Mouse (Mus musculus): ENCODE results near the gene Fam189a1. TPM values are rescaled to one million over a fixed set of nuclear protein-coding genes. Genes with fewer than 3 reads are reported as not detected.

The Fam189a1 gene
- polyA plus RNA-seq, 1 experiment, result not detected

GRCm38 (mm10) chr7:64776708-64777489 lies 379.5 kb downstream of the Fam189a1 start:
- Histone ChIP-seq H3K4me3 (ENCODE audit: insufficient read depth, low read length) (no peak overlapping the region), H3K27ac (ENCODE audit: insufficient read depth, low read depth, low read length) (no peak overlapping the region)
- TF ChIP-seq CTCF (IDR thresholded peaks at IDR 0.05; ENCODE audit: low read depth, low read length), result no peak
- no peak for TF ChIP-seq POLR2A (IDR thresholded peaks at IDR 0.05; ENCODE audit: borderline replicate concordance, low read depth, low read length)

GRCm38 (mm10) chr7:64773465-64773864 lies 382.9 kb downstream of the Fam189a1 start:
- H3K27ac ChIP-seq (ENCODE audit: insufficient read depth, low read depth, low read length), result no peak overlapping the region
- no peak for TF ChIP-seq POLR2A (IDR thresholded peaks at IDR 0.05; ENCODE audit: borderline replicate concordance, low read depth, low read length)
- no peak for TF ChIP-seq CTCF (IDR thresholded peaks at IDR 0.05; ENCODE audit: low read depth, low read length)
- no peak overlapping the region for H3K4me3 ChIP-seq (ENCODE audit: insufficient read depth, low read length)
- H3K4me1 ChIP-seq (ENCODE audit: control insufficient read depth, insufficient read depth, low read length), result no peaks in the 10 kb centered on the region

More at GRCm38 (mm10) chr7:64776708-64777489, 379.5 kb downstream of the Fam189a1 start:
- no peaks in the 10 kb centered on the region for H3K4me1 ChIP-seq (ENCODE audit: control insufficient read depth, insufficient read depth, low read length)

DNA sequence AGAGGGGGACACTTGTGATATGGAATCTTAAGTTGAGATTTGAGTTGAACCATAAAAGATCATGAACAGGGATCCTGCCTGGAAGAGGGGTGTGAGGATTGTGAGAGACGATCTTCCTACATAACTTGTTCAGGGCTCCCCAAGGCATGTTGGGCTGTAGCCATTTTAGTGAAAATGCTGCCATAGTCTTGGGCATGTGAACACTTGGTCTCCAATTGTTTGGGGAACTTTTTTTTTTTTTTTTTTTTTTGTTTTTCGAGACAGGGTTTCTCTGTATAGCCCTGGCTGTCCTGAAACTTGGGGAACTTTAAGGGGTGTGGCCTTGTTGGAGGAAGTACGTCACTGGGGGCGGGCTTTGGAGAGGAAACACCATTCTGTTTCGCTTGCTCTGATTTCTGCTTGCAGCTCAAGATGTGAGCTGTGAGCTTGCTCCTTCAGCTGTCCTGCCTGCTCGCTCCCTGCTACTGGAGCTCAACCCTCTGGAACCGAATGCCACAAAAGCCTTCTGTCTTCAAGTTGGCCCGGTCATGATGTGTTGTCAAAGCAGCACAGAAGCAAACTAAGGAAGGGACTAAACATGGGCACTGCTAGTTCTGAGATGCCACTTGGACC lies 385.5 kb downstream of the Fam189a1 start:
- no peaks in the 10 kb centered on the region for H3K4me1 ChIP-seq (ENCODE audit: control insufficient read depth, insufficient read depth, low read length)
- no peak overlapping the region for H3K4me3 ChIP-seq (ENCODE audit: insufficient read depth, low read length)
- no peak for TF ChIP-seq CTCF (IDR thresholded peaks at IDR 0.05; ENCODE audit: low read depth, low read length)
- TF ChIP-seq POLR2A (IDR thresholded peaks at IDR 0.05; ENCODE audit: borderline replicate concordance, low read depth, low read length), result no peak
- H3K27ac ChIP-seq (ENCODE audit: insufficient read depth, low read depth, low read length), result no peak overlapping the region

DNA sequence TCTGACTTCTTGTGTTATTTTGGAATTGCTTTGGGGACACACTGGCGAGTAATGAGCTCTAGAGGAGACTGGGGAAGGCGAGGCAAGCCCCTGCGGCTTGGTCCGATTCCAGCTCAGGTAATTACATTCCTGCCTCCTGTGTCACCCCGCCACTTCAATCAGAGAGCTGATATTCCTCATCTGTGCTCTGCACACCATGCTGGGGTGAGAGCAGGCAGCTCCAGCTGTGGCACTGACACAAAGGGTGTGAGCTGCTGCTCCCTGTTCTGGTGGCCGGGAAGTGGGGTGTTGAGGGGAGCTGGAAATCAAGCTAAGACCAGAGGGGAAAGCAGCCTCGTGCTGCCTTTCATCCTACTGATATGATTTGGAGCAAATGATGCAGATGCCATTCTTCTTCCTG lies 386.6 kb downstream of the Fam189a1 start:
- TF ChIP-seq CTCF (IDR thresholded peaks at IDR 0.05; ENCODE audit: low read depth, low read length), result no peak
- H3K4me1 ChIP-seq (ENCODE audit: control insufficient read depth, insufficient read depth, low read length), result no peaks in the 10 kb centered on the region
- no peak overlapping the region for H3K4me3 ChIP-seq (ENCODE audit: insufficient read depth, low read length)
- no peak overlapping the region for H3K27ac ChIP-seq (ENCODE audit: insufficient read depth, low read depth, low read length)

- TF ChIP-seq CTCF (IDR thresholded peaks at IDR 0.05; ENCODE audit: low read depth, low read length) (no peak), POLR2A (IDR thresholded peaks at IDR 0.05; ENCODE audit: borderline replicate concordance, low read depth, low read length) (no peak)
- Histone ChIP-seq H3K4me3 (ENCODE audit: insufficient read depth, low read length) (no peak overlapping the region), H3K4me1 (ENCODE audit: control insufficient read depth, insufficient read depth, low read length) (no peaks in the 10 kb centered on the region), H3K27ac (ENCODE audit: insufficient read depth, low read depth, low read length) (no peak overlapping the region)
Observed at GRCm38 (mm10) chr7:64765595-64765994, 390.8 kb downstream of the Fam189a1 start.

- no peak overlapping the region for H3K4me3 ChIP-seq (ENCODE audit: insufficient read depth, low read length)
- H3K4me1 ChIP-seq (ENCODE audit: control insufficient read depth, insufficient read depth, low read length), result no peaks in the 10 kb centered on the region
- no peak overlapping the region for H3K27ac ChIP-seq (ENCODE audit: insufficient read depth, low read depth, low read length)
- no peak for TF ChIP-seq CTCF (IDR thresholded peaks at IDR 0.05; ENCODE audit: low read depth, low read length)
- TF ChIP-seq POLR2A (IDR thresholded peaks at IDR 0.05; ENCODE audit: borderline replicate concordance, low read depth, low read length), result no peak
Observed at GRCm38 (mm10) chr7:64755141-64755540, 401.2 kb downstream of the Fam189a1 start.

DNA sequence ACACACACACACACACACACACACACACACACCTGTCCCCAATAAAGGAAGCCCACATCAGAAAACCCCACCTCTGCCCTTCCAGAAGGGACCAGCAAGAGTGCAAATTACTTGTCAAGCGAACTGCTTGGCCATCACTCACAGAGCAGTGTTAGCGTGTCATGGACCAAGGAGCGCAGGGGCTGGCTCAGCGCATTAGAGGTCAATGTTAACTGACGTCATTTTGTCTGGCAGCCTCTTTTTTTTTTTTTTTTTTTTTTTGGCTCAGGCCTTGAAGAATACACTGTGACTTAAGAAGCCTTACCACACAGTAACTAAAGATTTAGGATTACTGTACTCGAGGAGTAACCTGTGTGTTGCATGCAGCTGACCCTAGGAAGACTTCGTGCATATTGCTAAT lies 402.2 kb downstream of the Fam189a1 start:
- TF ChIP-seq CTCF (IDR thresholded peaks at IDR 0.05; ENCODE audit: low read depth, low read length), result no peak
- TF ChIP-seq POLR2A (IDR thresholded peaks at IDR 0.05; ENCODE audit: borderline replicate concordance, low read depth, low read length), result no peak
- Histone ChIP-seq H3K4me1 (ENCODE audit: control insufficient read depth, insufficient read depth, low read length) (no peaks in the 10 kb centered on the region), H3K27ac (ENCODE audit: insufficient read depth, low read depth, low read length) (no peak overlapping the region), H3K4me3 (ENCODE audit: insufficient read depth, low read length) (no peak overlapping the region)

DNA sequence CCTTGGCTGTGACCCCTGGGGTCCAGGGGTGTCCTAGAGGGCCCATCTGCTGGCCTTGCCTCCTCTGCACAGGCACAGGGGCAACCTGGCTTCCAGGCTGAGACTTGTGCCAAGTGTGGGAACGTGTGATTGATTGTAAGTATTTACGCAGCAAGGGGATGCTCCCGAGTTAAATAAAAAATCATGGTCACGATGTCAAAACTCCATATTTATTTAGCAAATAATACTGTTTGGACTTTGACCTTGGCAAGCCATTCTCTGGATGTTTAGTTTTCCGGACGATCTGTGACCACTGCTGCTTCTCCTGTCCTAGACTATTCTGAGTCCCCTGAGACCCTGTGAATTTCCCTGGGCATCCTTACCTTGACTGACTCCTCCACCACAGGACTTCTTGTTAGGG lies 402.7 kb downstream of the Fam189a1 start:
- H3K4me3 ChIP-seq (ENCODE audit: insufficient read depth, low read length), result no peak overlapping the region
- H3K4me1 ChIP-seq (ENCODE audit: control insufficient read depth, insufficient read depth, low read length), result no peaks in the 10 kb centered on the region
- TF ChIP-seq CTCF (IDR thresholded peaks at IDR 0.05; ENCODE audit: low read depth, low read length), result no peak
- no peak for TF ChIP-seq POLR2A (IDR thresholded peaks at IDR 0.05; ENCODE audit: borderline replicate concordance, low read depth, low read length)

GRCm38 (mm10) chr7:64752133-64752532 lies 404.2 kb downstream of the Fam189a1 start:
- no peak overlapping the region for H3K4me3 ChIP-seq (ENCODE audit: insufficient read depth, low read length)
- TF ChIP-seq CTCF (IDR thresholded peaks at IDR 0.05; ENCODE audit: low read depth, low read length) (no peak), POLR2A (IDR thresholded peaks at IDR 0.05; ENCODE audit: borderline replicate concordance, low read depth, low read length) (no peak)
- H3K4me1 ChIP-seq (ENCODE audit: control insufficient read depth, insufficient read depth, low read length), result no peaks in the 10 kb centered on the region

More for the DNA sequence above, 402.7 kb downstream of the Fam189a1 start:
- no peak overlapping the region for H3K27ac ChIP-seq (ENCODE audit: insufficient read depth, low read depth, low read length)

GRCm38 (mm10) chr7:64751465-64751864 lies 404.9 kb downstream of the Fam189a1 start:
- TF ChIP-seq POLR2A (IDR thresholded peaks at IDR 0.05; ENCODE audit: borderline replicate concordance, low read depth, low read length) (no peak), CTCF (IDR thresholded peaks at IDR 0.05; ENCODE audit: low read depth, low read length) (peak; percentile 86)
- Histone ChIP-seq H3K4me3 (ENCODE audit: insufficient read depth, low read length) (no peak overlapping the region), H3K27ac (ENCODE audit: insufficient read depth, low read depth, low read length) (no peak overlapping the region), H3K4me1 (ENCODE audit: control insufficient read depth, insufficient read depth, low read length) (no peaks in the 10 kb centered on the region)

More at GRCm38 (mm10) chr7:64752133-64752532, 404.2 kb downstream of the Fam189a1 start:
- no peak overlapping the region for H3K27ac ChIP-seq (ENCODE audit: insufficient read depth, low read depth, low read length)

Data from bone marrow macrophage, adult 2 months (primary cell).